Mouse (Mus musculus): ENCODE results near the gene Slc31a1.

The Slc31a1 gene

GRCm38 (mm10) chr4:62361997-62362396 is 1.5 kb downstream of the Slc31a1 start:
- no peak for DNase-seq (ENCODE audit: inconsistent age in 2 of 2, low spot score in 1 of 2)

GRCm38 (mm10) chr4:62362437-62362836 is 1.9 kb downstream of the Slc31a1 start:
- DNase-seq (ENCODE audit: inconsistent age in 2 of 2, low spot score in 1 of 2), result no peak

GRCm38 (mm10) chr4:62364299-62364698 is 3.8 kb downstream of the Slc31a1 start:
- peak in 1 of 2 experiments; percentile 21 for DNase-seq (ENCODE audit: inconsistent age in 2 of 2, low spot score in 1 of 2)

- DNase-seq (ENCODE audit: inconsistent age in 2 of 2, low spot score in 1 of 2), result no peak
Observed at GRCm38 (mm10) chr4:62366291-62366690, 5.8 kb downstream of the Slc31a1 start.

- no peak for DNase-seq (ENCODE audit: inconsistent age in 2 of 2, low spot score in 1 of 2)
Observed at GRCm38 (mm10) chr4:62367586-62367985, 7.1 kb downstream of the Slc31a1 start.

- no peak for DNase-seq (ENCODE audit: inconsistent age in 2 of 2, low spot score in 1 of 2)
Observed at GRCm38 (mm10) chr4:62369091-62369490, 8.6 kb downstream of the Slc31a1 start.

GRCm38 (mm10) chr4:62372410-62372809 is 11.9 kb downstream of the Slc31a1 start:
- DNase-seq (ENCODE audit: inconsistent age in 2 of 2, low spot score in 1 of 2), result no peak

- peak; percentile 36 to 60 for DNase-seq (ENCODE audit: inconsistent age in 2 of 2, low spot score in 1 of 2)
Observed at GRCm38 (mm10) chr4:62372818-62373520, 12.4 kb downstream of the Slc31a1 start.

- no peak for DNase-seq (ENCODE audit: inconsistent age in 2 of 2, low spot score in 1 of 2)
Observed at GRCm38 (mm10) chr4:62373668-62374067, 13.1 kb downstream of the Slc31a1 start.

GRCm38 (mm10) chr4:62374342-62374741 is 13.8 kb downstream of the Slc31a1 start:
- DNase-seq (ENCODE audit: inconsistent age in 2 of 2, low spot score in 1 of 2), result no peak

- no peak for DNase-seq (ENCODE audit: inconsistent age in 2 of 2, low spot score in 1 of 2)
Observed at GRCm38 (mm10) chr4:62376123-62376522, 15.6 kb downstream of the Slc31a1 start.

GRCm38 (mm10) chr4:62379724-62380381 is 19.3 kb downstream of the Slc31a1 start:
- DNase-seq (ENCODE audit: inconsistent age in 2 of 2, low spot score in 1 of 2), result no peak

GRCm38 (mm10) chr4:62383207-62383606 is 22.7 kb downstream of the Slc31a1 start:
- DNase-seq (ENCODE audit: inconsistent age in 2 of 2, low spot score in 1 of 2), result no peak

- no peak for DNase-seq (ENCODE audit: inconsistent age in 2 of 2, low spot score in 1 of 2)
Observed at GRCm38 (mm10) chr4:62383752-62384151, 23.2 kb downstream of the Slc31a1 start.

- DNase-seq (ENCODE audit: inconsistent age in 2 of 2, low spot score in 1 of 2), result no peak
Observed at GRCm38 (mm10) chr4:62384159-62384558, 23.6 kb downstream of the Slc31a1 start.

- no peak for DNase-seq (ENCODE audit: inconsistent age in 2 of 2, low spot score in 1 of 2)
Observed at GRCm38 (mm10) chr4:62385439-62385838, 24.9 kb downstream of the Slc31a1 start.

- no peak for DNase-seq (ENCODE audit: inconsistent age in 2 of 2, low spot score in 1 of 2)
Observed at GRCm38 (mm10) chr4:62389592-62390512, 29.3 kb downstream of the Slc31a1 start.

GRCm38 (mm10) chr4:62391892-62392291 is 31.4 kb downstream of the Slc31a1 start:
- no peak for DNase-seq (ENCODE audit: inconsistent age in 2 of 2, low spot score in 1 of 2)

- no peak for DNase-seq (ENCODE audit: inconsistent age in 2 of 2, low spot score in 1 of 2)
Observed at GRCm38 (mm10) chr4:62393459-62393858, 32.9 kb downstream of the Slc31a1 start.

- peak in 1 of 2 experiments; percentile 82 for DNase-seq (ENCODE audit: inconsistent age in 2 of 2, low spot score in 1 of 2)
Observed at GRCm38 (mm10) chr4:62395806-62396205, 35.3 kb downstream of the Slc31a1 start.

GRCm38 (mm10) chr4:62397616-62398365 is 37.3 kb downstream of the Slc31a1 start:
- DNase-seq (ENCODE audit: inconsistent age in 2 of 2, low spot score in 1 of 2), result no peak

All from adrenal gland, adult (tissue).